Mouse (Mus musculus) thymus, adult 2 months (tissue): ENCODE results near the gene Kirrel3. TPM values are rescaled to one million over a fixed set of nuclear protein-coding genes. Genes with fewer than 3 reads are reported as not detected.
A peak's percentile ranks its signal among the peaks of the same experiment; 100 is the strongest.

ENCODE experiments used
- DNase-seq: peaks from one replicate; pipeline ENCODE4 v3.0.0; 2021
- H3K27ac ChIP-seq: fragments of 200-500 bp; 2 replicates; pipeline ENCODE4 v1.5.1; 2012; ENCODE audit warnings: low read length, control low read depth; ENCODE audit not compliant: control insufficient read depth, insufficient read depth
- H3K27me3 ChIP-seq: fragments of 200-500 bp; 2 replicates; pipeline ENCODE4 v1.6.1; 2012; ENCODE audit warnings: mild to moderate bottlenecking, low read length, moderate library complexity, mixed read lengths; ENCODE audit not compliant: control insufficient read depth, insufficient read depth
- H3K36me3 ChIP-seq: fragments of 200-500 bp; 2 replicates; pipeline ENCODE4 v1.6.1; 2012; ENCODE audit warnings: mild to moderate bottlenecking, low read length, moderate library complexity; ENCODE audit not compliant: control insufficient read depth, insufficient read depth
- H3K4me1 ChIP-seq: fragments of 200-500 bp; replicated peaks from 2 replicates; pipeline ENCODE4 v1.6.1; 2012; ENCODE audit warnings: low read length; ENCODE audit not compliant: control insufficient read depth, insufficient read depth
- H3K4me3 ChIP-seq: fragments of 200-500 bp; 2 replicates; pipeline ENCODE4 v1.5.1; 2012; ENCODE audit warnings: mild to moderate bottlenecking, low read length, control low read depth, moderate library complexity; ENCODE audit not compliant: control insufficient read depth, insufficient read depth
- CTCF ChIP-seq: fragments of 200-500 bp; IDR thresholded peaks from 2 replicates; pipeline ENCODE4 v1.5.1; 2012; ENCODE audit warnings: mild to moderate bottlenecking, control low read depth, low read length, moderate library complexity, borderline replicate concordance; ENCODE audit not compliant: control insufficient read depth, poor library complexity, insufficient read depth; ENCODE audit errors: extremely low read depth
- POLR2A ChIP-seq: fragments of 200-500 bp; IDR thresholded peaks from 2 replicates; pipeline ENCODE4 v1.6.1; 2012; ENCODE audit warnings: mild to moderate bottlenecking, low read length, control low read depth, moderate library complexity; ENCODE audit not compliant: control insufficient read depth, poor library complexity, insufficient read depth; ENCODE audit errors: extremely low read depth
- WGBS: fragments of 180-500 bp; shearing (Covaris S2); methylation state at CpG from one replicate; pipeline ENCODE4 v1.1.7; 2018; 5-methylcytosine and 5-hydroxymethylcytosine counted together
- polyA plus RNA-seq: library from polyadenylated mRNA; depleted of rRNA; stranded (reverse); fragments of >200 nt; gene quantifications from 2 replicates; pipeline ENCODE4 v1.2.3, GENCODE M21; 2012

Kirrel3 gene
- polyA plus RNA-seq, 1 experiment = 1.2 TPM

- Histone ChIP-seq H3K36me3 (no peaks in the 10 kb centered on the region), H3K27ac (no peak overlapping the region), H3K4me1 (no peaks in the 10 kb centered on the region), H3K4me3 (no peak overlapping the region), H3K27me3 (no peaks in the 10 kb centered on the region)
- 90% methylated on average over 3 of the region's 3 CpGs for WGBS
- no peak for DNase-seq
- TF ChIP-seq CTCF = no peak
These were observed 422.3 kb downstream of the Kirrel3 start for GRCm38 (mm10) chr9:34908040-34908439.

GRCm38 (mm10) chr9:34911838-34912237 is 426.1 kb downstream of the Kirrel3 start:
- Histone ChIP-seq H3K27me3 (no peaks in the 10 kb centered on the region), H3K4me1 (no peaks in the 10 kb centered on the region), H3K27ac (no peak overlapping the region), H3K4me3 (no peak overlapping the region), H3K36me3 (no peaks in the 10 kb centered on the region)
- DNase-seq = no peak
- TF ChIP-seq POLR2A (no peak), CTCF (no peak)
- 77% methylated on average over 7 of the region's 7 CpGs for WGBS

- H3K27me3 ChIP-seq = no peaks in the 10 kb centered on the region
- no peak overlapping the region for H3K4me3 ChIP-seq
- no peak for DNase-seq
- no peak overlapping the region for H3K27ac ChIP-seq
- H3K4me1 ChIP-seq = no peaks in the 10 kb centered on the region
- no peak for TF ChIP-seq CTCF
- TF ChIP-seq POLR2A = no peak
- 95% methylated on average over 2 of the region's 2 CpGs for WGBS
- no peaks in the 10 kb centered on the region for H3K36me3 ChIP-seq
These were observed 426.7 kb downstream of the Kirrel3 start for GRCm38 (mm10) chr9:34912273-34912972.

GRCm38 (mm10) chr9:34912996-34913395 is 427.3 kb downstream of the Kirrel3 start:
- WGBS = 10% methylated on average over 5 of the region's 5 CpGs
- no peaks in the 10 kb centered on the region for H3K4me1 ChIP-seq
- no peak for TF ChIP-seq CTCF
- no peak for TF ChIP-seq POLR2A
- H3K27me3 ChIP-seq = no peaks in the 10 kb centered on the region
- no peak overlapping the region for H3K27ac ChIP-seq
- peak; percentile 6 for DNase-seq
- no peaks in the 10 kb centered on the region for H3K36me3 ChIP-seq
- no peak overlapping the region for H3K4me3 ChIP-seq

GRCm38 (mm10) chr9:34918976-34919375 is 433.3 kb downstream of the Kirrel3 start:
- no peaks in the 10 kb centered on the region; the same call in 1 of the 2 replicates for H3K4me1 ChIP-seq
- WGBS = 96% methylated on average over 5 of the region's 5 CpGs
- no peaks in the 10 kb centered on the region for H3K36me3 ChIP-seq
- DNase-seq = no peak
- H3K27ac ChIP-seq = no peak overlapping the region
- no peak for TF ChIP-seq POLR2A
- no peak for TF ChIP-seq CTCF
- H3K4me3 ChIP-seq = no peak overlapping the region
- H3K27me3 ChIP-seq = no peaks in the 10 kb centered on the region

- TF ChIP-seq CTCF = no peak
- no peak for TF ChIP-seq POLR2A
- Histone ChIP-seq H3K36me3 (no peaks in the 10 kb centered on the region), H3K27ac (no peak overlapping the region), H3K4me3 (no peak overlapping the region), H3K4me1 (no peaks in the 10 kb centered on the region; the same call in 1 of the 2 replicates), H3K27me3 (no peaks in the 10 kb centered on the region)
- 56% methylated on average over 3 of the region's 3 CpGs for WGBS
- no peak for DNase-seq
These were observed 434.4 kb downstream of the Kirrel3 start for GRCm38 (mm10) chr9:34920116-34920515.

GRCm38 (mm10) chr9:34921941-34922340 is 436.2 kb downstream of the Kirrel3 start:
- 93% methylated on average over 1 of the region's 1 CpGs for WGBS
- Histone ChIP-seq H3K27me3 (no peaks in the 10 kb centered on the region), H3K4me1 (no peaks in the 10 kb centered on the region; the same call in 1 of the 2 replicates), H3K36me3 (no peaks in the 10 kb centered on the region), H3K27ac (no peak overlapping the region), H3K4me3 (no peak overlapping the region)
- TF ChIP-seq POLR2A (no peak), CTCF (no peak)
- no peak for DNase-seq
